16 mouse cellular contexts compared by ENCODE assay signal in the genomic region with DNA sequence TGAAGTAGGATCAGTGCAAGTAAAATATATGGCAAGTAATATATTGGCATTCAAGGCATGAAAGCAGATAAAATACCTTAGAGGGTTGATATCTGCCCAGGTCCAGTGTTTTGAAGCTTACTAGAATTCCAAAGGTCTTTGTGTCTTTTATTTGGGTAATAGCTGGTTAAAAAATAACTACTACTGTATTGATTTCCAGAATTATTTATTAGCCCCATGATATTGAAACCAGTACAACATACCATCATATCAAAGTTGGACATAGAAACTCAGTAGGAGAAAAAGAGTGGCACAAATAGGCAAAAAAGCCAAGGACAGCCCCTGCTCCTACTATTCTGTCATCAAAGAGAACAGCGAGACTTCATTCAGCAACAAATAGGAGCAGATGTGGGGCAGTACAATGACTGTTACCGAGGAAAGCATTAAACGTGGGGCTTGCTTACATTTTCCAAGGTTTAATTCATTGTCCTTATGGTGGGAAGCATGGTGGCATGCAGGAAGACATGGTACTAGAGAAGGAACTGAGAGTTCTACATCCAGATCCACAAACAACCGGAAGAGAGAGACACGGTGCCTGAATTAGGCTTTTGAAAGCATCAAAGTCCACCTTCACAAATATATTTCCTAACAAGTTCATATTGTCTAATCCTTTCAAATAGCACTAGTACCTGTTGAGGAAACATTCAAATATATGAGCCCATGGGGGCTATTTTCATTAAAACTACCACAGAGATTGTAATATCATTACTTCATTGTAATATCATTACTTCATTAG.
"Had no signal": no experiment of that assay in that cellular context is flagged by ENCODE, and none has a peak within 500 bp of the region (broad histone marks: within the 10 kb centered on the region; RNA-seq: fewer than 3 reads in every experiment).

No protein-coding gene starts in this region.

- DNase-seq: retina, postnatal 1 day; right cerebral cortex, adult 18-20 months; right cerebral cortex, postnatal 14 days; right cerebral cortex, postnatal 25 days; right cerebral cortex, postnatal 4 days; spleen, adult 18-20 months; thymus, adult 18-20 months; thymus, adult 2 months; thymus, postnatal 14 days; thymus, postnatal 25 days; thymus, postnatal 36 days; thymus, postnatal 4 days had no signal

- H3K9ac ChIP-seq: neural tube, embryonic 13.5 days; neural tube, embryonic 15.5 days; stomach, embryonic 15.5 days had no signal

- H3K4me3 ChIP-seq: neural tube, embryonic 13.5 days; neural tube, embryonic 15.5 days; stomach, embryonic 15.5 days had no signal

- H3K27ac ChIP-seq: neural tube, embryonic 13.5 days; neural tube, embryonic 15.5 days; stomach, embryonic 15.5 days; stomach, postnatal 0 days had no signal

- H3K9me3 ChIP-seq: neural tube, embryonic 13.5 days; neural tube, embryonic 15.5 days; stomach, embryonic 15.5 days had no signal

- H3K4me2 ChIP-seq: neural tube, embryonic 13.5 days; neural tube, embryonic 15.5 days; stomach, embryonic 15.5 days had no signal

- H3K36me3 ChIP-seq: neural tube, embryonic 13.5 days; neural tube, embryonic 15.5 days; stomach, embryonic 15.5 days had no signal

- H3K4me1 ChIP-seq: neural tube, embryonic 13.5 days; neural tube, embryonic 15.5 days; stomach, embryonic 15.5 days had no signal

- H3K27me3 ChIP-seq: neural tube, embryonic 13.5 days; neural tube, embryonic 15.5 days; stomach, embryonic 15.5 days had no signal
